Mouse (Mus musculus): ENCODE results near the gene Amacr.

Gene Amacr

GRCm38 (mm10) chr15:10981377-10982063, at the start of gene Amacr:
Gene Amacr (plus strand): TSS chr15:10981756.
- DNase-seq (ENCODE audit: low read depth, low spot score), result peak; percentile 83

DNA sequence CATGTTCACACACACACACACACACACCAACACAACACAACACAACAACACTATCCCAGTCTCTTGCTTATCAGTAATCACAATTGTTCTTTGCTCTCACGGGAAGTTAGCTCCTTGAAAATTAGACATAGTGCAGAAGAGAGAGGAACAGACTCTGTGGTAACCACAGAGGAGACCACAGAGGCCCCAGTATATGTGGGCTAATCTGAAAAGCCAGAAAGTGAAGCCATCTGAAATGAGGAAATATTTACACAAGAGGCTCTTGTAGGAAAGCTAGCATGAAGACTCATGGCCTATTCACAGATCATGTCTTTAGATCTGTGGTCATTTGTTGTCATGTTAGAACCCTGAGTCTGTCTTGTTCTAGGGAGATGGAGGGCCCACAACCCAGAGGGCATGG, 47.6 kb upstream of the Amacr start:
- DNase-seq (ENCODE audit: low read depth, low spot score), result no peak

DNA sequence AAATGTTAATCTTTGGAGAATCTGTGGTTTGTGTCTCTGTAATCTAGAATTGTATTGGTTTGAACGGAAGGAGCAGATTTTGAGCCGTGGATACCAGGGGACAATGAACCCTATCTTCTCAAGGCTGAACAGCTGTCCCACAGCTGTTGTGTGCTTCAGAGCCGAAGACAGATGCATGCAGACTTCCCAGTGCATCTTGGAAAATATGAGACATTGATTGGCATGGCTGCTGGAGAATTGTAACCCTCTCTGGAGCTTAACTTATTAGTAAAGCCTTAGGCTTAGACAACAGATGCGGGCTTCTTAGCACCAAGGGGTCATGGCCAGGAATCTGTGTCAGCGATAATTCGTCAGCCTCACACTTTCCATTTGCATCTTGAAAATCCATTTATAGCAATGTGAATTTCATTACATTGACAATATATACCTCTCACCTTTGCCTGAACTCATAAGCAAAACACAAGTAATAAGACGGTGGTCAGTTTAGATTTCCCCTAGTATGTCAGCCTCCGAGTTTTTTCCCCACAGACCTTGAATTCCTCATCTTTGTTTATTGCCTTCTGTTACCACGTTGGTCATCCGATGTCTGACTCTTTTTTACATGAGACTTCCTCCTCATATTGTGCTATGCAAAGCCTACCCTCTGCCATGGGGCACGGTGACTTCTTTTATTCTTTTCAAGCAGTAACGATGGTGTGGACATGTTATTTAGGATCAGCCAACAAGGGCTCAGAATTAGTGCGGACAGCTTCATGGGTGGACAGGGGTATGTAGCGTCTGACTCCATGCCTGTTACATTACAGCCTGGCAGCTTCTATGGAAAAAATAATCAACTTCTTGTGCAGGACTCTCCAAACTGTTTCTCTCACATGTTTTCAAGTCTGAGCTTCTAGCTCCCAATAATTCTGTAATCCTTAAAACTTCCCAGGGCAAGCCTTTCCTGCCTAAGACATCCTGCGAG, 41.1 kb upstream of the Amacr start:
- DNase-seq (ENCODE audit: low read depth, low spot score), result peak; percentile 61

DNA sequence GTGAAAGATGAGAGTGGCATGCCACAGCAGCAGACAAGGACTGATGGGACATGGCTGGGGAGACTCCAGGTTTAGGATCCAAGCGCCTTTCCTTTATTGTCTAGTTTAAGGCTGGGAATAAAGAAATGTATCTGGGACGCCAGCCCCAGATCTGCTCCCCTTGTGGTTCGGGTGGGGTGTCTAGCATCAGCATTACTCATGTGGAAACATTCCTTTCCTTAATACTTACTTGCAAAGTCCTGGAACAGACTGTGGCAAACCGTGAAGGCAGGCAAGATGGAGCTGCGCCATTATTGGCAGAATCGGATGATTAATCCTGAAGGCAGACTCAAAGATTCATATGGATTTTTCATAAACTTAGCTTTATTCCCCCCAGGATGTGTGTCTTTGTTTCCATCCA, 39.7 kb upstream of the Amacr start:
- no peak for DNase-seq (ENCODE audit: low read depth, low spot score)

GRCm38 (mm10) chr15:10947852-10948251, 33.7 kb upstream of the Amacr start:
- no peak for DNase-seq (ENCODE audit: low read depth, low spot score)

GRCm38 (mm10) chr15:10951951-10952759, 29.4 kb upstream of the Amacr start, which contains the start of gene C1qtnf3:
Gene C1qtnf3 (plus strand): TSS chr15:10952332.
- DNase-seq (ENCODE audit: low read depth, low spot score), result no peak

- no peak for DNase-seq (ENCODE audit: low read depth, low spot score)
Observed at GRCm38 (mm10) chr15:10952760-10953305, 28.7 kb upstream of the Amacr start.

DNA sequence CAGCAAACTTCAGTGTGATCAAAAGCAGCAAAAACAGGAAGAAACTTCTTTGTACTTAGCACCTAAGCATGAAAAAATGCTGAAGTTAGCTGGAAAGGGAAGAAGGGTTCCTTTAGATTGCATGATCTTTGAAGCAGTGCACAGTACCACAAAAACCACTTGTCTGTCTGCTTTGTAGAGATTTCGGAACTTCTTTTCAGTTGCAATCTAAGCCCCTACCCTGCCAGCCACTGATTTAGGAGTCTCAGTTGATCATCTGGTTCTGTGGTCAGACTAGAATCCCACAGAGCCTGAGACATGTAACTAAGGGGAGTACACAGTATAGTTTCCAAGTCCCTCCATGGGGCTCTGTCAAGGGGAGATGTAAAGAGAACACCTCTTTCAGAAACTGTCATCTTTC, 28.1 kb upstream of the Amacr start:
- DNase-seq (ENCODE audit: low read depth, low spot score), result no peak

DNA sequence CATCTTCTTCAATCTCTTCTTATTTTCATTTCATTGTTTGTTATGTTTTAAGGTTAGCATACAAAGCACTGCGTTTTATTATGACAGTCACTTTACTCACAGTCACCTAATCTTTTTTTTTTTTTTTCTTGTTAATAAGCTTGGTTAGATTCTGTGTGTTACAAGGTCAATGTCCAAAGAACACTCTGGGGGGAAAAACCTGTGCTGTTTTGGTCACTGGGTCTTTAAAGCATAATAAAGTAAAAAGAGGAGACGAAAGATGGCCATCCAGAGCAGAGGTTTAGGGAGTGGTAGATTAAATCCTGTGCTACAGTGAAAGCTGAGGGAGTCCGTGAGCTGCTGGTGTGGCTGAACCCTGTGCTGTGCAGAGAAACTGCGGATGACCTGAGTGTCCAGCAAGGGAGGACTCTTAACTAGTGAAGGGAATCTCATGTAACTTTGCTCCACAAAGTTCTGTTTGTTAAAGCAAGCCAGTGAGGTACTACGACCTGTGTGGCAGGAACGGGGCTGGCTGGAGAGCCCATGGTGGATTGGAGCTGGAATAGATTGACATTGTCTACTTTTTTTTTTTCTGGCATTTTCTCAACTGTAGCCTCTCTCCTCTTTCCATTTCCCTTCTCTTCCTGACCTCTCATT, 27.1 kb upstream of the Amacr start:
- DNase-seq (ENCODE audit: low read depth, low spot score), result no peak

- no peak for DNase-seq (ENCODE audit: low read depth, low spot score)
Observed at GRCm38 (mm10) chr15:10955156-10955555, 26.4 kb upstream of the Amacr start.

DNA sequence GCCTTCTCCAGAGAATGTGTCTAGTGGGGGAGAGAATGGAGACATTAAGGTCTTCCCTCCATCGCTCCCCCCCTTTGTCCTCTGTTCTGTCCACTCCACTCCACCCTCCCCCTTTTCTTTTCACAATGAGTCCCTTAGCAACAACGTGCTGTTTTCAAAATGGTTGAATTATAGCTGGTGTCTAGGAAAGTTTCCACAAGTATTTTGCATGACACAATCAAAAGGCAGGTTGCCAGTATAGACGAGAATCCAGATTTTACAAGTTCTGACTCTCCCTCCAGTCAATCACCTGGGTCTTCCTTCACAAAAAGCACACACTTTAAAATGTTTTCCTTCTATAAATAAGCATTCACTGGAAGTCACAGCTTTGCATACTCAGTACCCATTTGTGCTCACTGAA, 24.9 kb upstream of the Amacr start:
- DNase-seq (ENCODE audit: low read depth, low spot score), result no peak

- DNase-seq (ENCODE audit: low read depth, low spot score), result no peak
Observed at GRCm38 (mm10) chr15:10959277-10960026, 22.1 kb upstream of the Amacr start.

GRCm38 (mm10) chr15:10960267-10960666, 21.3 kb upstream of the Amacr start:
- no peak for DNase-seq (ENCODE audit: low read depth, low spot score)

- DNase-seq (ENCODE audit: low read depth, low spot score), result no peak
Observed at GRCm38 (mm10) chr15:10962601-10963000, 19.0 kb upstream of the Amacr start.

DNA sequence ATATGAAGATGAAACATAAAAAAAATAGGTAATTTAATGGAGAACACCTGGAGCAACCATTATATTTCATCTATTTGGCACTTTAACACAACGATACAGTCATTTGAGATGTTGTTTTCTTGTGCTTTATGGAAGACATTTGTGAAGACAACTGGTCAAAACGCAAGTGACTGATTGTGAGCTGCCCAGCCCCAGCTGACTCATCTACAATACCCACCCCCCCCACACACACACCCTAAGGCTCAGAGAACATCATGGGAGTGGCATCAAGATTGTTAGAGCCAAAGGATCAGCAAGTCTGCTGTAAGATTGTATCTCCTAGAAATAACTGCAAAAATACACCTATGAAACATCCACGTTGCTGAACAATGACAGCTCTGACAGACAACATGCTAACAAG, 12.1 kb upstream of the Amacr start:
- no peak for DNase-seq (ENCODE audit: low read depth, low spot score)

GRCm38 (mm10) chr15:10970777-10971176, 10.8 kb upstream of the Amacr start:
- DNase-seq (ENCODE audit: low read depth, low spot score), result no peak

- no peak for DNase-seq (ENCODE audit: low read depth, low spot score)
Observed at GRCm38 (mm10) chr15:10977151-10977550, 4.4 kb upstream of the Amacr start.

GRCm38 (mm10) chr15:10980712-10981111, 844 bp upstream of the Amacr start:
- no peak for DNase-seq (ENCODE audit: low read depth, low spot score)

DNA sequence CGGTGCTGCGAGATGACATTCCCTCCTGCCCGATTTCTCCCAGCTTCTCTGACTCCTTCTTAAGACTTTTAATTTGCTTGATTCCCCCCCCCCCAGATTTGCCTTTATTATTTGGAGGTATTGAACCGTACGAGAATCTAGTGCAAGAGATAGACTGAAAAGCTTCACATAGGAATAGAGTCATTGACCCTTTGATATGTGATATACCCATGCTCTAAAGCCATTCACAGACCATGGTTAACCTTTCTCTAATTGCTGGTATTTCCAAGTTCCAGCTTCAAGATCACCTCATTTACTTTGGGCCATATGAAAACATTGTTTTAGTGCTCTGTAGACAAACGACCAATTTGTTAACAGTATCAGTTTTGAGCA, 494 bp downstream of the Amacr start:
- DNase-seq (ENCODE audit: low read depth, low spot score), result no peak

DNA sequence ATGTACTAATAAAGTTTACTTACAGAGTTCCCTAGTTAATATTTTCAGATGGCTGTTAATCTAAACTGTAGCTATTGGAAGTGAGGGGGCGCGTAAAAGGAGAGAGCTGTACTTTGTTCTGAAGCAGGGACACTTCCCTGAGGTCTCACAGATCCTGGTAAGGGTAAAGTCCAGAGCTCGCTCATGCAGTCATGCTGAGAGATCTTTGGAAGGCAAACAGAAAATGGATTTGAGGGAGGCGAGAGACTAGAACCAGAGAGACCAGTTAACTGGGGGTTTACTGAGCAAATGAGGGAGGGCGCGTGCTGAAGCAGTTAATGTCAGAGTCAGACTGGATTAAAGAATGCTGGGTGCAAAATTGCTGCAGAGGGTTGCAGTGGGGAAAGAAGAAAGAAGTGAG, 4.2 kb downstream of the Amacr start:
- DNase-seq (ENCODE audit: low read depth, low spot score), result no peak
